Mouse (Mus musculus): Measurements from ENCODE around the gene Tfpi2. TPM values are rescaled to one million over a fixed set of nuclear protein-coding genes. Genes with fewer than 3 reads are reported as not detected.

The Tfpi2 gene
- polyA plus RNA-seq (2012; rRNA removed) = 0.19 TPM in 1 of 2 replicates, not detected in the other

DNA sequence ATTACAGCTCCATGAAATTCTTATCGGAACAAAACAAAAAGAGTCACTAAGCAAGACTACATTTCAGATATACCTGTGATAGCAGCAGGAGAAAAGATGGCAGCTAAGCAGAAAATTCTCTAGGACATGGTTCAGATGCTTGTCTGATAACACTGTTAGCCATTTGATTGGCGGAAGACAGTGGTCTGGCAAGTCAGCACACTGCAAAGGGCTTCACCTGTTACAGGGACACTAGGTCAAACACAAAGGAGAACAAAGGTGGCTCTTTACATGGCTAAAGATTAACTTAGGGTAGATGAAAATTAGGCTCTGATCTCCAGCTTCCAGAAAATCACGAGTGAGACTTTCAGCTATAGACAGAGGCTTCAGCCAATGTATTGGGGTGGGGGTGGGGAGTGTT, at the start of gene Tfpi2:
Tfpi2 (minus strand) TSS at position 170 of the 400 bp plus-strand sequence.
- no peak within 1 kb of the TSS for H3K4me3 ChIP-seq (ENCODE audit: insufficient read depth, low read length)
- H3K4me1 ChIP-seq (ENCODE audit: control insufficient read depth, insufficient read depth, low read length) = no peaks in the 10 kb centered on the region
- TF ChIP-seq POLR2A (IDR thresholded peaks at IDR 0.05; ENCODE audit: extremely low read depth, insufficient read depth, low read length) = no peak
- no peak for TF ChIP-seq CTCF (IDR thresholded peaks at IDR 0.05; ENCODE audit: extremely low read depth, insufficient read depth, low read length)
- H3K27ac ChIP-seq (ENCODE audit: insufficient read depth, low read length) = no peak within 1 kb of the TSS

- Histone ChIP-seq H3K4me3 (ENCODE audit: insufficient read depth, low read length) (no peak overlapping the region), H3K27ac (ENCODE audit: insufficient read depth, low read length) (no peak overlapping the region), H3K4me1 (ENCODE audit: control insufficient read depth, insufficient read depth, low read length) (no peaks in the 10 kb centered on the region)
- TF ChIP-seq POLR2A (IDR thresholded peaks at IDR 0.05; ENCODE audit: extremely low read depth, insufficient read depth, low read length) (no peak), CTCF (IDR thresholded peaks at IDR 0.05; ENCODE audit: extremely low read depth, insufficient read depth, low read length) (no peak)
Measured at GRCm38 (mm10) chr6:4030956-4031355, 42.2 kb upstream of the Tfpi2 start.

DNA sequence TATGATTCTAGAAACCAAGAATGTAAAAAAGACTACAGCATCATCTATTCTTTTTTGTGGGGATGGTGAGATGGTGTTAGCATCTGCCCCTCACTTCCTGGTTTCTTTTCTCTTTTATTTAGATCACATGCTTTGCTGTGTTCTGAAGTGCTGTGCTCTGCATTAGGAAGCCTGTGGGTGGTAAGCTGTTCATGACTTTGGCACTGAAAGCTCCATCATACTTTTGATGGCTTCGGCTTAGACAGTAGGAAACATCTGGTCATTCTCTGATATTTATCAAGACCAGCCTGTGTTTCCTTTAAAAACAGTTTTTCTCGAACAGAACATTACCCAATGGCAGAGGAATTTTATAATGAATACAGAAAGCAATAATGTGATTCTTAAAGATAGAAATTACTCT, 37.6 kb upstream of the Tfpi2 start:
- TF ChIP-seq POLR2A (IDR thresholded peaks at IDR 0.05; ENCODE audit: extremely low read depth, insufficient read depth, low read length) (no peak), CTCF (IDR thresholded peaks at IDR 0.05; ENCODE audit: extremely low read depth, insufficient read depth, low read length) (no peak)
- Histone ChIP-seq H3K27ac (ENCODE audit: insufficient read depth, low read length) (no peak overlapping the region), H3K4me1 (ENCODE audit: control insufficient read depth, insufficient read depth, low read length) (no peaks in the 10 kb centered on the region), H3K4me3 (ENCODE audit: insufficient read depth, low read length) (no peak overlapping the region)

DNA sequence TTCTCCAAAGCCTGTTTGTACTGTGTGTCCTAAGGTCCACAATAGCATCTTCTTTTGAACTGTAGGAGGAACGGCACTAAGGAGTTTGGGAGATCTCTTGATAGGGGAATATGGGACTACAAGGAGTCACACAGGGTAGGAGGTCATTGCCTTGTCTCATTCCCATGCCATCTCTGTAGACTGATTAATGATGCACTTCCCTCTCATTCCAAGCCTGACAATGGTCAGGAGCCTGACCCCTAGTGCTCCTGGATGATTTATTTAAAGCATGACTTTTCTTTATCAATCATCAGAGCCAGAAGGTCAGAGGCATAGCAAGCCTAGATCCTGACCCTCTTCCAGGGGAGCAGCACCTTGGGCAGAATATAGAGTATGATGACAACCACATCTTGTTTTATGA, 33.9 kb upstream of the Tfpi2 start:
- Histone ChIP-seq H3K4me3 (ENCODE audit: insufficient read depth, low read length) (no peak overlapping the region), H3K4me1 (ENCODE audit: control insufficient read depth, insufficient read depth, low read length) (no peaks in the 10 kb centered on the region), H3K27ac (ENCODE audit: insufficient read depth, low read length) (no peak overlapping the region)
- TF ChIP-seq CTCF (IDR thresholded peaks at IDR 0.05; ENCODE audit: extremely low read depth, insufficient read depth, low read length) (no peak), POLR2A (IDR thresholded peaks at IDR 0.05; ENCODE audit: extremely low read depth, insufficient read depth, low read length) (no peak)

DNA sequence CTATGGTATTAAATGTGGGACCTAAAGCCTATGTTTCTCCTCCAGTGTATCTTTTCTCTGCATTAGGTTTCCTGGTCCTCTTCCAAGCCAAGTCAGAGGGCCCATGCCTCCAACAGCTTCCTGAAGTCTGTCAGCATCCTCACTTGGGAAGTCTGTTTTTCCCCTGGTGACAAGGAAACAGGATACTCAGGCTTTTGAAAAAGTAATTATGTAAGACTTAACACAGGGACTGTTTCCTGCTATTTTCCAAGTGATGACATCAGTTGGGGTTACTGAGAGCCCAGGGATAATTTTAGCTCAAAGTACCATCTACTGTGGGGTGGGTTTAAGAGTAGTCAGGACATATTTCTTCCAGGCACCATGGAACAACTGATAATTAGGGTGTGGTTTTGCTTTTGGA, 20.8 kb upstream of the Tfpi2 start:
- H3K27ac ChIP-seq (ENCODE audit: insufficient read depth, low read length) = no peak overlapping the region
- TF ChIP-seq POLR2A (IDR thresholded peaks at IDR 0.05; ENCODE audit: extremely low read depth, insufficient read depth, low read length) (no peak), CTCF (IDR thresholded peaks at IDR 0.05; ENCODE audit: extremely low read depth, insufficient read depth, low read length) (no peak)
- H3K4me3 ChIP-seq (ENCODE audit: insufficient read depth, low read length) = no peak overlapping the region
- H3K4me1 ChIP-seq (ENCODE audit: control insufficient read depth, insufficient read depth, low read length) = no peaks in the 10 kb centered on the region

GRCm38 (mm10) chr6:4008501-4009040, 19.9 kb upstream of the Tfpi2 start:
- no peak for TF ChIP-seq CTCF (IDR thresholded peaks at IDR 0.05; ENCODE audit: extremely low read depth, insufficient read depth, low read length)
- no peak for TF ChIP-seq POLR2A (IDR thresholded peaks at IDR 0.05; ENCODE audit: extremely low read depth, insufficient read depth, low read length)
- no peaks in the 10 kb centered on the region for H3K4me1 ChIP-seq (ENCODE audit: control insufficient read depth, insufficient read depth, low read length)
- H3K27ac ChIP-seq (ENCODE audit: insufficient read depth, low read length) = no peak overlapping the region
- no peak overlapping the region for H3K4me3 ChIP-seq (ENCODE audit: insufficient read depth, low read length)

GRCm38 (mm10) chr6:4004808-4005207, 16.1 kb upstream of the Tfpi2 start:
- Histone ChIP-seq H3K27ac (ENCODE audit: insufficient read depth, low read length) (no peak overlapping the region), H3K4me1 (ENCODE audit: control insufficient read depth, insufficient read depth, low read length) (no peaks in the 10 kb centered on the region), H3K4me3 (ENCODE audit: insufficient read depth, low read length) (no peak overlapping the region; the same call in 1 of the 2 replicates)
- no peak for TF ChIP-seq POLR2A (IDR thresholded peaks at IDR 0.05; ENCODE audit: extremely low read depth, insufficient read depth, low read length)
- no peak for TF ChIP-seq CTCF (IDR thresholded peaks at IDR 0.05; ENCODE audit: extremely low read depth, insufficient read depth, low read length)

DNA sequence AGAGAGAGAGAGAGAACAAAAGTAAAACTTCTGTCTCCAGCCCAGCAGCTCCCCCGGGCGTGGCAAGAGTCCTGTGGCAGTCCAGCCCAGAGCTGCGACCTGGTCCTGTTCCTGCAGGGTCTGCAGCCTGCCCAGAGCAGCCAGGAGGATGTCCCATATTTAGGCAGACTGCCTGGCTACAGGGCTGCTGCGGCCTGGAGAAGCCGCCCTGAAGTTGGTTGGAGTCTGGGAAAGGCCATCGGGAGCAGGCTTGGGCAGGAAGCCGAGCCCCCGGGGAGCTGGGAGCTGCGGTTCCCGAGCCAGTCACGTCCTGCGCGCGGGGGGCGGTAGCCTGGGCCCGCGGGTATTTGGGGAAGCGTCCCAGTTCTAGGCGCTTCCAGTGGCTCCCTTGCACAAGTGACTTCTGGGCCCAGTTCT, 15.2 kb upstream of the Tfpi2 start, which contains the start of gene Gng11:
Gng11 (plus strand) TSS at position 15 of the 417 bp plus-strand sequence.
- H3K27ac ChIP-seq (ENCODE audit: insufficient read depth, low read length) = peak within 1 kb of the TSS; percentile 98
- no peak for TF ChIP-seq CTCF (IDR thresholded peaks at IDR 0.05; ENCODE audit: extremely low read depth, insufficient read depth, low read length)
- no peak for TF ChIP-seq POLR2A (IDR thresholded peaks at IDR 0.05; ENCODE audit: extremely low read depth, insufficient read depth, low read length)

DNA sequence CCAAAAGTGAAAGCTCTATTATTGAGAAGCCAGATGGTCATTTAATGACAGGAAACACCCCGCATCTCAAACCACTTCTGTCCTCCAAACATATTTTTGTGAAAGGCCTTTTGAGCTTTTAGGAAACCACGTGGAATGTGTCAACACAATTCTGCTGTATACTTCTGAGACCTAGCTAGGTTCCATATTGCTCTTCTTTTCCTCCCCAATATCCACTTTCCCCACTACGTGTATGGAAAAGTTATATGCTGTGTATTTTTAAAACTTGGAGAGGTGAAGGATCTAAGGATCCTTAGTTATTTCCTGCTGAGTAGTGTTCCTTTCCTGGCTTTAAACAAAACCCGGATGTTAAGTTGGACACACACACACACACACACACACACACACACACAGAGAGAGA, 14.7 kb upstream of the Tfpi2 start:
- Histone ChIP-seq H3K4me3 (ENCODE audit: insufficient read depth, low read length) (peak overlapping the region; percentile 33; the same call in 1 of the 2 replicates), H3K4me1 (ENCODE audit: control insufficient read depth, insufficient read depth, low read length) (no peaks in the 10 kb centered on the region), H3K27ac (ENCODE audit: insufficient read depth, low read length) (peak overlapping the region; percentile 98)
- no peak for TF ChIP-seq POLR2A (IDR thresholded peaks at IDR 0.05; ENCODE audit: extremely low read depth, insufficient read depth, low read length)
- no peak for TF ChIP-seq CTCF (IDR thresholded peaks at IDR 0.05; ENCODE audit: extremely low read depth, insufficient read depth, low read length)

More for the DNA sequence above, 15.2 kb upstream of the Tfpi2 start, which contains the start of gene Gng11:
- peak within 1 kb of the TSS; percentile 33 for H3K4me3 ChIP-seq (ENCODE audit: insufficient read depth, low read length)
- H3K4me1 ChIP-seq (ENCODE audit: control insufficient read depth, insufficient read depth, low read length) = no peaks in the 10 kb centered on the region

- Histone ChIP-seq H3K27ac (ENCODE audit: insufficient read depth, low read length) (no peak overlapping the region; the same call in 1 of the 2 replicates), H3K4me3 (ENCODE audit: insufficient read depth, low read length) (no peak overlapping the region), H3K4me1 (ENCODE audit: control insufficient read depth, insufficient read depth, low read length) (no peaks in the 10 kb centered on the region)
- TF ChIP-seq POLR2A (IDR thresholded peaks at IDR 0.05; ENCODE audit: extremely low read depth, insufficient read depth, low read length) (no peak), CTCF (IDR thresholded peaks at IDR 0.05; ENCODE audit: extremely low read depth, insufficient read depth, low read length) (no peak)
Measured at GRCm38 (mm10) chr6:4000716-4001115, 12.0 kb upstream of the Tfpi2 start.
